Mouse (Mus musculus) CD8-positive naive resting alpha-beta T cell, adult 2 months (primary cell): ENCODE data around the gene Chchd4.
"Not testable (repeated sequence)": the region's sequence is repeated elsewhere in the genome, so short reads cannot be mapped to it uniquely, and the experiment has no call there.

Experiments
- DNase-seq, 2 experiments: peaks; one replicate each; pipeline ENCODE4 v3.0.0; 2022; ENCODE audit warnings: low read depth in 2 of 2, low spot score in 2 of 2

Chchd4 gene

DNA sequence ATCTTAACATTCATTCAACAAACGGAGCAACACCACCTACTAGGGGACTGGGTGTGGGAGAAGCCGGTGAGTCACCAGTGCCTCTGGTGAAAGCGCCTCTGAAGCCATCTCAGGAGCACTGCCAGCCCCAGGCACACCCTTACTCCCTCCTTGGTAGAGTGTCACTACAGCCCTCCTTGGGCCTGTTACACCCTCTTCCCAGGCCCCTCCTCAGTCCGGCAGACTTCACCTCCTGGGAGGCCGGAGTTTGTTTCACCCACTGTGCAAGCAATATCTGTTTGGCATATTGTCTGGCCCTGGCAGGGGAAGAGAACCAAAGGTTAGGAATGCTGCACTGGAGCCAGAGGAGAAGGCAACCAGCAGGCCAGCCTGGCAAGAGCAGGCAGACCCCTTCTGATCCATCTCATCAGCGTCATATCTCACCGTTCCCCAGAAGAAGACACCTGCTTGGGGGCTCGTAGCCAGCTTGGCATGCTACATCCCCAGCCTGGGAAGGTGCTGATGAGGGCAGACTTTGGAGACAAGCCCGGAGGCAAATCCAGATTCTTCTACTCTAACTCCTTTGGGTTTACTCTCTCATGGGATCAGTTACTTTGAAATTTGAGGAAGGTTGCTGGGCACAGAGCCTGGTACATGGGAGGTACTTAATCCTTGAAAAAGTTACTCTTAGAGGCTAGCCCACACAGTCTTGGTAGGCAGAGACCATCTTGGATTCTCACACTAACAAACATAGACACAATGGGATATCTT, 1.3 kb upstream of the Chchd4 start:
- no peak for DNase-seq

DNA sequence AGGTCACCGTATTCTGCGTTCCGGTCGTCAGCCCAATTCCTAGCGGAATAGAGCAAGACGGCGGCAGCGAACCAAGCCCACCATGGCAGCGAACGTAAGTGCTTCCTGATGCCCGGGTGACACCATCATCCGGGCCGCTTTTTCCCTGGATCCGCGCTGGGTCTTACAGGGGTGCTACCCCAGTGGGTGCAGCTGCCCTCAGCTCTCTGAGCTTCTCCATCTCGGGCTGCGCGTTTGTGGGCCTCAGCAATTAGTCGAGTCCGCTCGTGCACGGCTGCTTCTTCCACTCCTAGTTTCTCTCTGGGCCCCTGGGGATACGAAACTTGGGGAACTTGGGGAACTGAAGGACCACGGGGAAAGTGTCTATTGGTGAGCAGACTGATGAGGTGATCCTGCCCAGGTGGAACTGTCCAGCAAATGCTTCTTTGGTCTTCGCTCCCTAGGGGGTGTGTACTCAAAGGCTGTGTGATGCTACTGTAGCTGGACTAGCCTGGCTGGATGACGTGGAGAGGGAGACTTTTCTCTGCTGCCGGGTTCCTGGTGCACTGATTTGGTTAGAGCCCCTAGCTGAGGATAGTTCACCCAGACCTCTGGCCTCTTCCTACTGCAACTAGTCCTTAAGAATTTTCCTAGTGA, 577 bp upstream of the Chchd4 start:
- DNase-seq, result no peak

DNA sequence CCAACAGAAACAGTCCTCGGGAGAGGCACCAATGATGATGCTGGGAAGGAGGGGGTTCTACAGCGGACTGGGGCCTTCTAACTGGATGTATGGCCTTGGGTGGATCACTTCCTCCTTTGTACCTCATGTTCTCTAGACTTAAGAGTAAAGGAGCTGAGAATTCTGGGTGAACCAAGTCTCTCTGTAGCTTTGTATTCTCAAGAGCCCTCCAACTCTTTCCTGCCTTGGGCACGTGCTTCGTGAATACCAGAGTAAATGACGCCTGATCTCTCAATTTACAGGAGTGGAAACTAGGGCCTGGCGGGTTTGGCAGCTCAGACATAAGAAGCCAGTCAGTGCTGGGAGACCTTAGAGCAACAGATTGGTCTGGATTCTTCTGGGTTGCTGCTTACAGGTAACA, 1.0 kb downstream of the Chchd4 start:
- DNase-seq, result no peak

DNA sequence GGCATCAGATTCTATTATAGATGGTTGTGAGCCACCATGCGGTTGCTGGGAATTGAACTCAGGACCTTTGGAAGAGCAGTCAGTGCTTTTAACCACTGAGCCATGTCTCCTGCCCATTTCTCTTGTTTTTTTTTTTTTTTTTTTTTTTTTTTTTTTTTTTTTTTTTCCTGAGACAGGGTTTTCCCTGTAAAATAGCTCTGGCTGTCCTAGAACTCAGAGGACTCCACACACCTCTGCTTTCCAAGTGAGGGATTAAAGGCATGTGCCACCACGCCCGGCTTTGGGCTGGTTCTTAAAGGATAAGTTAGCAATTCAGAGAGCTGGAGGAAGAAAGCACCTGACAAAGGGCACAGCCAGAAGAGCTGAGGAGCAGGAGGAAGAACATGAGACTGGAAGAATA, 1.9 kb downstream of the Chchd4 start:
- DNase-seq, result not testable (repeated sequence)

DNA sequence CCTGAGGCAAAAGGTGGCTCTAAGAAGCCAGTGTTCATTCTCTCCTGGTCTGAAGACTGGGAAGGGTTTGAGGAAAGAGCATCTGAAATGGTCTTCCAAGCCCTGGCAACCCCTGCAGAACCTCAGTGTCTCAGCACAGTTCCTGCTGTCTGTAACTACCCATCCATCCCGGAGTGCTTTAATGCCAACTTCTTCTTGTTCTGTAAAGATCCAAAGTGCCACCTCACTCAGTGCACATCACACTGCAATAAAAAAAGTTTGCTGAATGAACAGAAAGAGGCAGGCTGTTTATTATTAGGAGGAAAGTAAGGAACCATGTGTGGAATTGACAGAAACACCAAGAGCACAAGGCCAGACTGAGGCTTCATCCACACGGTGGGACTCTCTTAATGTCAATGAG, 2.6 kb downstream of the Chchd4 start:
- no peak for DNase-seq

DNA sequence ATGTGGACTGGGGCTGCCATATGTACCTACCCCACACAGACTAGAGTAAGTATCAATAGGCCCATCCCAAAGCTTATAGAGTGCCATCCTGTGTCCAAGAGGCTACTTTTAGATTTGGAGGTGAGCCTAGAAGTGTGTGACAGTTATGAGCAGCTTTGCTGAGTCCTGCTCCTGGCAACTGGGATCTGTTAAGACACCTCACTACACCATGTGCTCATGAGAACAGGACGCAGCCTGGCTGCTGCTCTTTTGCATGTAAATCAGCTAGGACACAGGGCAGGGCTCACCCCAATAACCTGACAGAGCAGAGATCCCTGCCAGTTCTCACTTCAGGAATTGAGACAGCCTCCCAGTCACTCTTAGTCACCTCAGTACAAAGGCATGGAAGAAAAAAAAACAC, 6.2 kb downstream of the Chchd4 start:
- no peak for DNase-seq

DNA sequence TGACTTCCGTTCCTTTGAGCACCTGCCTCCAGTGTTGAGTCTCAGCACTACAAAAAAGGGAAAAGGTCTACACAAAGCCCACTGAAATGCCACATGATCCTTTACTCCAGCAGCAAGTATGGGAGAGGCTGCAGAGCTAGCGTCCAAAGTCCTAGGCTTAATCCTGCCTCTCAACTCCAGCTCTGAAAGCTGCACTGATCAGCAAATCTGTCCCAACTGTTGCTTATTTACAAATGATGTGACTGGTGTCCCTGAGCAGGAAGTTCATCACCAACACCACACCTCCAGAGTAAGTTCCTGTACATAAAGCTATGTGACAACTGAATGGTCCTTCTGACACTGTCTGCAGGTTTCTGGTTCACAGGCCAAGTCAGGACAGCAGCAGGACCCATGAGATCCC, 7.6 kb downstream of the Chchd4 start:
- DNase-seq, result no peak

DNA sequence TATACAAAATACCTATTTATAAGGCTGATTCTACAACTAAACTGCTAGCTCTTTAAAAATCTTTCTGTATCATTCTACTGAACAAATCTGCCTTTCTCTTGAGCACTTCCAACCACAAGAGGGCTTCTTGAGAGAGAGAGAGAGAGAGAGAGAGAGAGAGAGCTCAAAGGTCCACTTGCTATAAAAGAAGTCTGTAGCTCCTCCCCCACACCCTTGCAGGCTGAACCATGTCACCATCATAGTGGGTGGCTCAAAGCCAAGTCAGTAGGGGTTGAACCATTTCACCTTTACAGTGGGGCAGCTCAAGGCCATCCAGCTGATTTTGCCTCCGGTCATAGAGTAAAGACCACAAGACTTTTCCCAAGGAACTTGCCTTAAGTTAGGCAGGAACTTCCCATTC, 13.9 kb downstream of the Chchd4 start:
- DNase-seq, result no peak

DNA sequence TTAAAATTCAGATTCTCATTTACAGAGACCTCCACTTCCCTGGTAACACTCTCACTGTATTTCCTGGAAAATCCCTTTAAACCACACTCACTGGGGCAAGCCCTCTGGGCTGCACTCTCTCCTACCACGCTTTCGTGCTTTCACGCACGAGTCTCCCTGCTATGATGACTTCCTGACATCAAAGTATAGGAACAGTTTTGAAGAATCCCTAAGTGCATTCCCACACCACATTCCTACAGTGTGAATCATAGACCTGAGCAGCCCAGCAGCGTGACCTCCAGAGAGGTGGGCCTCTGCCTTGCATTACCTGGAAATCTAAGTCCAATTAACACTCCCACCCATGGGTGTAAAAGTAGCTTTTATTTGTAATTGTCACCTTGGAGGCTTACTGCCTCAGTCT, 18.8 kb downstream of the Chchd4 start:
- no peak for DNase-seq

DNA sequence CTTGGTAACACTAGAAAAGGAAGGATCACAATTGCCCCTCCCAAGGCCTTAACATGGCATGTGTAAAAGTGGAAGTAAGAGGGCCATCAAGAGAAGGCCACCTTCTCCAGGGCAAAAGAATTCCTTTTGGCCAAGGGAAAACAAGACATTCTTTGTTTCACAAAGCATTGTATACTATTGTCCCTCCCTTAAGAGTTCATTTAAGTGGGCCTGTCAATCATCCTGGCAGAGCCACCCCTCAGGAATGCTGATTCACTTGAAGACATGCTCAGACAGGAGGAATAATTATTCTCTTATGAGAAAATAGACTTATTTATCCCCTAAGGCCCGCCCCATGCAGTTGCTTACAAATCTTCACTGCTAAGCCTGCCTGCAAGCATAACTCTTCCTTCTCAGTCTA, 21.3 kb downstream of the Chchd4 start:
- DNase-seq, result no peak

DNA sequence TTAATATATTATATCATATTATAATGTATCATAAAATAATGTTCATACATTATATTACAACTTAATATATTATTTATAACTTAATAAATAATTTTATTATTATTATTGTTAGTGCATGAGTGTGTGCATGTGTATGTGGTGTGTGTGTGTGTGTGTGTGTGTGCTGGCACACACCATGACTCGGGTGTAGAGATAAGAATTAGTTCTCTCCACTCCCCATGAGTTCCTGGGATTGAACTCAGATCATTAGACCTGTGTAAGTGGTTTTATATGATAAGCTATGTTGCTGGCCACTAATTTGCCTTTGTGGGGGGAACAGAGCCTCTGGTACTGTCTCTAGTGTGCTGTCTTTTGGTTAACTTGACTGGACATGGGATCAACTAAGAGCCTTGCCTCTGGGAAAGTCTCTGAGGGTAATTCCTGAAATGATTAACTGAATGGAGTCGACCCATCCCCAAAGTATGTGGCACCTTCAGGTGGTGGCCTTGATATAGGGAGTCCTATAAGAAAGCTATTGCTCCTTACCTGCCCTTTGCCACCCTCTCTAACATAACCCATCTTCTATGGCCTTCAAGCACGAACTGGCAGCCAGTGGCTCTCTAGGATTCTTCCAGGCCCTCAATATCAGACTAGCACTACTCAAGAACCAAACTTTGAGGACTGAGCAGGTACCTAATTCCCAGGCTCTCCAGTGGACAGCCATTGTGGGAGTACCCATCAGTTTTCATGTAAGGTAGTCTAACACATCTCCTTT, 23.7 kb downstream of the Chchd4 start:
- DNase-seq, result no peak

DNA sequence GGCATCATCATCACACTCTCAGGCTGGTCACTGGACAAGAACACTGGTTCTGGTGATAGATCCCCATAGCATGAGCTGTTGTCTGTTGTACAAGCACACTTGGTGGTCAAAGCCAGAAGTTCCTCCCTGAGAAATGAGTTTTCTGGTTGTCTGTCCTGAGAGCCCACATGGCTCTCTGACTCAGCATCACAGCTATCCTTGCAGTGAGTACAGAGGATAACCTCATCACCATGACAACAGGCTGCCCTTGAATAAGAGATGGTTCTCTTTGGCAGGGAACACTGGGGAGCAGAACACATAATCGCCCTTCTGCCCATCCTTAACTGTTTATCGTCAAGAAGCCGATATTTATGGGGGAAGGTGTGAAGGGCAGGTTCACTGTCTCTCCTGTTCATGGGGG, 28.0 kb downstream of the Chchd4 start:
- no peak for DNase-seq

DNA sequence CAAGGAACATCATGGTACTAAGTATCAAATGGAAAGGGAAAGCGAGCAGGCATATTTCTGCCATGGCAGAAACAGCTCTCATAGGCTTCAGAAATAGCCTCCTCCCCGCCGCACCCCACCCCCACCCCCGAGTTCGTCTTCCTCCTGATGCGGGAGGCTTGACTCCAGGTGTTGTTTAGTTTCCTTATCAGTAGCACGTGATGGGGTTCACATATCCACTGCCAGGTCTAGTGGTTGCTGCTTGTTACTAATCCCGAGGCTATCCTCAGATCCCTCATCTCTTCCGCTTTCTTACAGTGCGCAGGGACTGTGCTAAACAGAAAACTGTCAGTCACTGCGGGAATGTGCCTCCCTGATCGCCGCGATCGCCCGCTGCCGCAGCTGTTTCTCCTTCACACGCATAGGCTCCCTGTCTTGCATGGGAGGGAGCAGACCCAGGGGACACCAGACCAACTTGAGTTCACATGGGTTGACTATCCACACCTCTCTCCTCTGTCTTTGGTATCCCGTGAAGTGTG, 32.1 kb downstream of the Chchd4 start:
- DNase-seq, result no peak

DNA sequence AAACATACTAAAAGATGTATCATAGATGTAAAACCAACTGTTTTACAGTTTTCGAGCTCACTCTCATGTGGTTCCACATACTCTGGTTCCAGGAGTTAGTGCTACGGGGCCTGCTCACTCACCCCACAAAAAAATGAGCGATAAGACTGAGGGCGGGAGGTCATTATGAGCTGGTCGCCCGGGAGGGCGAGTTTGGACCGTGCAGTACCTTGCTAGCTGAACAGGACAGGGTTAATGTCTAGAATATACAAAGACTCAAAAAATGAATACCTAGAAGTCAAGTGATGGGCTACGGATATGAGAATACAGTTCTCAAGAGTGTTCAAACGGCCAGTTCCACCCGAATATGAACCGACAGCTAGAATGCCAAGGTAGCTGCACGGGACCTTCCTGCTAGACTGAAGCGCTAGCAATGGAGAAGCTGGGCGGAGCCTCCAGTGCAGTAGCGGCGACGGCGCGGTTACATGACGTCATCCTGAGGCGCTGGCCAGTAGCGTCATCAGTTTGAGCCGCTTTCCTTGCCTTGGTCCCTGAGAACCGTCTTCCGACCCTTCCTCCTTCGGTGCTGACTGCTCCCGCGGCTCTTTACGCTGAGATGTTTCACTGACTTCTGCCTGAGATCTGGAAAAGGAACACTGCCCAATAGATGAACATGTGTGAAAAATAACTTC, 32.7 kb downstream of the Chchd4 start:
- DNase-seq, result peak; percentile 88 to 94

DNA sequence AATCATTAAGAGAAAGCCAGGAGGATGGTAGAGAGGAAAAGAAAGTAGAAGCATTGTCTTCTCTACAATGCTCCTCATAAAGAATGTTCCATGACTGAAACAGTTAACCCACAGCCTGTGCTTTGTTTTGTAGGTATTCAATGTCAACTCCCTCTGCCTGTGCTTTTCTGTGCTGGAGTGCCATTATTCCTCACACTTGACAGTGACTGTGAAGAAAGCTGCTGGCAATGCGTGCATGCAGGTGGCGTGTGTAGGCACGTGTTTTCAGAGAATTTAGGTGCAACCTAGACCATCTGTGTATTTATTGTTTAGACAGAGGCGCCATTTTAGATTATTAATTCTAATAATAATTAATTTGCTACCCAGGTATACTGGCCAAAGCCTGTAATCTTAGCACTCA, 49.2 kb downstream of the Chchd4 start:
- DNase-seq, result no peak

DNA sequence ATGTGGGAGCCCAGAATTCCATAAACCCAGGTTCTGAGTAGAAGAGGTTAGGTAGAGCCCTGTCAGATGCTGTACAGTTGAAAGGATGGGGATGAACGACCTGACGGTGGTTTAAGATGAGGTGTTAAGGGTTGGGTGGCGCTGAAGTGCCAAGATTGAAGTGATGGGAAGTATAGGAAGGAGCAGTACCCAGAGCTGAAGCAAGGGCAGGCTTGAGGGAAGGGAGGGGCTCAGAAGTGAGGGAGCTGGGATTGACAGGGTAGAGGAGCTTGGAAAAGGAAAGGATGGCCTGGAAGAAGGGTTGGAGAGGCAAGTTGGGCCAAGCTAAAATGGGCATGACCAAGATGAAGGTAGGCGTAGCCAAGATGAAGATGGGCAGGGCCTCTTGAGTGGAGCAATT, 51.7 kb downstream of the Chchd4 start:
- DNase-seq, result no peak

DNA sequence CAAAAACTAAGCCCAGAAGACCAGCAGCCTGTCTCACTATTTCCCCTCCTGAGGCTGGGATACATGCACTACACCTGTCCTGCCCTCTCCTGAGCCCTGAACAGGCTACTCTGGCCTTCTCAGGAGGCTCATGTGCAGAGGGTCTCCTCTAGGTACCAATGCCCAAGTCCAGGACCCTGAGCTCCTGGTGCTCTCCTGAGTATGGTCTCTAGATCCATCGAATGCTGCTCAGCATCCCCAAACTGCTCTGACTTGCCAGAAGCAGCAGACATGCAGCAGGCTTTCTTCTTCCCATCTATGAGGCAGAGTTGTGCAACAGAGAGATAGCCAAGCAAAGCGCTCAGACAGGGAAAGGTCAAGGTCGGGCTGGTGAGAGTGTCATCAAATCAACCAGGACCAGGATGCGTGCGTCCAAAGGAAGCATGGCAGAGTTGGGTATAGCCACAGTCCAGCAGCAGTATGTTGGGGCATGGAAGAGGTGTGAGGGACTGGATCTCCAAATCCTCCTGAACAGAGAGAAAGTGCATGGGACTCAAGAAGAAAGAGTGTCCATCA, 56.0 kb downstream of the Chchd4 start:
- DNase-seq, result no peak

DNA sequence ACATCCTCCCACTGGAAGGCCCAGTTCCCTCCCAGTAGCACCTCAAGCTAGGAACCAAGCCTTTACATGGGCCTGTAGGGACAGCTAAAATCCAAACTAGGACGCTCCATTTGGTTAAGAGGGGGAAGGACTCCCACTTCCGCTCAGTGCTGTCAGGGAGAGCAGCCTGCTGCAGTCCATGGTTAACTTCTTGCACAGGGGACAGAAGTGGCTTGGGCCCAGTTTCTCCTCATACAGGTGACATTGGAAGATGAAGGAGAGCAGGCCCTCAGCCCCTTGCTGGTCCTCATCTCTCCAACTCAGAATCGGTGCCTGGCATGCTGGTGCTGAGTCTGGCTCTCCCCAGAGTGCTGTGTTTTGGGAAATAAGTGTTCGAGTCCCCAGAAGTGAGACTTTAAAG, 57.2 kb downstream of the Chchd4 start:
- DNase-seq, result no peak

DNA sequence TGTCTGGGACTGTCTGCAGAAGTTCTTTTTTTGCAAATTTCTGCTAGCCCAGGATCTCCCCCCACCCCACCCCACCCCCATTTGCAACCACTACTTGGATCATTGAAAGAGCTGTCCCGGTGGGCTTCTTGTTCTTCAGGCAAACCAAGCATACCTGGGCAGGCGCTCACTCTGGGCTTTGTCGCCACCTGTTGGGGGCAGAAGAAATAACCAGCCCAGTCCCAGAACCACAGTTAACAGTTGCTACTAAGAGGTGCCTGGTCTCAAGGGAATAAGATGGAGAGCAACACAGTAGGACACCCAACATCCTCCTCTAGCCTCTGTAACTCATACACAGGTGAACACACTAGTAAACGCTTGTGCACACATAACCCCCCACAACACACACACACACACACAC, 58.5 kb downstream of the Chchd4 start:
- no peak for DNase-seq
